Mouse (Mus musculus): Measurements from ENCODE around the gene Abhd14a. TPM values are rescaled to one million over a fixed set of nuclear protein-coding genes. Genes with fewer than 3 reads are reported as not detected.

Abhd14a gene
- total RNA-seq, 2 experiments from 2014 or later = 36.8 to 38.3 TPM

GRCm38 (mm10) chr9:106394649-106395602 lies 52.6 kb downstream of the Abhd14a start:
- DNase-seq (ENCODE audit: low spot score in 2 of 2) = no peak

GRCm38 (mm10) chr9:106393548-106393947 lies 53.9 kb downstream of the Abhd14a start:
- intact Hi-C loops (cut with DNase I) = no loop called here
- DNase-seq (ENCODE audit: low spot score in 2 of 2) = no peak

More at GRCm38 (mm10) chr9:106394649-106395602, 52.6 kb downstream of the Abhd14a start:
- intact Hi-C loops (cut with DNase I) = no loop called here

GRCm38 (mm10) chr9:106392828-106393527 lies 54.5 kb downstream of the Abhd14a start:
- no peak for DNase-seq (ENCODE audit: low spot score in 2 of 2)
- intact Hi-C loops (cut with DNase I) = no loop called here

Other genes starting within 250 kb of the Abhd14a start
- 10 to 100 TPM; 23.0 to 25.8 TPM for gene Ppm1m, start 247.9 kb downstream of the Abhd14a start, total RNA-seq (2021)
- gene Twf2, start 244.6 kb downstream of the Abhd14a start, total RNA-seq (2021) = 10 to 100 TPM; 60.6 to 63.0 TPM
- gene Tlr9, start 225.1 kb downstream of the Abhd14a start, total RNA-seq (2021) = 1 to 10 TPM in 1 of 2 experiments, under 1 TPM in 1; 0.89 to 1.3 TPM
- gene Alas1, start 199.0 kb downstream of the Abhd14a start, total RNA-seq (2021) = 100 to 1,000 TPM; 138 TPM
- 10 to 100 TPM; 22.0 to 26.4 TPM for gene Poc1a, start 166.6 kb downstream of the Abhd14a start, total RNA-seq (2021)
- gene Dusp7, start 79.0 kb downstream of the Abhd14a start, total RNA-seq (2021) = 100 to 1,000 TPM; 103 to 118 TPM
- gene Rpl29, start 18.2 kb downstream of the Abhd14a start, total RNA-seq (2021) = 100 to 1,000 TPM; 278 to 331 TPM
- gene Acy1, start 9.4 kb downstream of the Abhd14a start, total RNA-seq (2021) = 10 to 100 TPM; 15.4 to 16.0 TPM
- 10 to 100 TPM in 1 of 2 experiments, 1 to 10 TPM in 1; 8.8 to 11.4 TPM for gene Abhd14b, start 219 bp downstream of the Abhd14a start, total RNA-seq (2021)
- 100 to 1,000 TPM; 181 to 197 TPM for gene Pcbp4, start 5.6 kb upstream of the Abhd14a start, total RNA-seq (2021)
- gene Gpr62, start 18.3 kb upstream of the Abhd14a start, total RNA-seq (2021) = 10 to 100 TPM in 1 of 2 experiments, 1 to 10 TPM in 1; 7.8 to 13.7 TPM
- gene Rrp9, start 28.3 kb upstream of the Abhd14a start, total RNA-seq (2021) = 10 to 100 TPM; 28.4 to 31.2 TPM
- gene Parp3, start 29.3 kb upstream of the Abhd14a start, total RNA-seq (2021) = 1 to 10 TPM; 4.0 to 5.2 TPM
- not detected for gene Iqcf1, start 52.3 kb upstream of the Abhd14a start, total RNA-seq (2021)
- gene Iqcf5, start 66.9 kb upstream of the Abhd14a start, total RNA-seq (2021) = under 1 TPM in 1 of 2 experiments, not detected in 1; 0.82 TPM
- gene Iqcf3, start 114.0 kb upstream of the Abhd14a start, total RNA-seq (2021) = not detected
- not detected for gene Iqcf4, start 123.3 kb upstream of the Abhd14a start, total RNA-seq (2021)
- not detected for gene Iqcf6, start 178.9 kb upstream of the Abhd14a start, total RNA-seq (2021)
- 10 to 100 TPM; 53.5 to 72.7 TPM for gene Grm2, start 208.4 kb upstream of the Abhd14a start, total RNA-seq (2021)
- gene Tex264, start 238.2 kb upstream of the Abhd14a start, total RNA-seq (2021) = 100 to 1,000 TPM; 104 to 109 TPM

Data from left cerebral cortex, postnatal 36 days (tissue).